Mouse (Mus musculus): ENCODE measurements around the gene Fam43a.

The Fam43a gene

GRCm38 (mm10) chr16:30599491-30600268, at the start of gene Fam43a:
Gene Fam43a, plus strand, starts transcription at chr16:30599723.
- DNase-seq (ENCODE audit: low spot score) = peak; percentile 77

- peak; percentile 73 for DNase-seq (ENCODE audit: low spot score)
Measured at GRCm38 (mm10) chr16:30549966-30550747, 49.4 kb upstream of the Fam43a start.

GRCm38 (mm10) chr16:30550748-30551192, 48.8 kb upstream of the Fam43a start, which contains the start of gene Tmem44:
Gene Tmem44, minus strand, starts transcription at chr16:30550842.
- DNase-seq (ENCODE audit: low spot score) = no peak

GRCm38 (mm10) chr16:30552621-30553338, 46.7 kb upstream of the Fam43a start:
- DNase-seq (ENCODE audit: low spot score) = peak; percentile 63

GRCm38 (mm10) chr16:30554109-30554508, 45.4 kb upstream of the Fam43a start:
- DNase-seq (ENCODE audit: low spot score) = no peak

- no peak for DNase-seq (ENCODE audit: low spot score)
Measured at GRCm38 (mm10) chr16:30559312-30559992, 40.1 kb upstream of the Fam43a start.

- DNase-seq (ENCODE audit: low spot score) = no peak
Measured at GRCm38 (mm10) chr16:30560601-30561000, 38.9 kb upstream of the Fam43a start.

- DNase-seq (ENCODE audit: low spot score) = no peak
Measured at GRCm38 (mm10) chr16:30565631-30566030, 33.9 kb upstream of the Fam43a start.

GRCm38 (mm10) chr16:30570173-30570572, 29.4 kb upstream of the Fam43a start:
- DNase-seq (ENCODE audit: low spot score) = no peak

- DNase-seq (ENCODE audit: low spot score) = no peak
Measured at GRCm38 (mm10) chr16:30571378-30571777, 28.1 kb upstream of the Fam43a start.

- no peak for DNase-seq (ENCODE audit: low spot score)
Measured at GRCm38 (mm10) chr16:30572239-30572638, 27.3 kb upstream of the Fam43a start.

- no peak for DNase-seq (ENCODE audit: low spot score)
Measured at GRCm38 (mm10) chr16:30575815-30576214, 23.7 kb upstream of the Fam43a start.

- DNase-seq (ENCODE audit: low spot score) = no peak
Measured at GRCm38 (mm10) chr16:30576392-30576791, 23.1 kb upstream of the Fam43a start.

GRCm38 (mm10) chr16:30580765-30581164, 18.8 kb upstream of the Fam43a start:
- DNase-seq (ENCODE audit: low spot score) = no peak

GRCm38 (mm10) chr16:30586935-30587493, 12.5 kb upstream of the Fam43a start:
- peak; percentile 57 for DNase-seq (ENCODE audit: low spot score)

GRCm38 (mm10) chr16:30587494-30588327, 11.8 kb upstream of the Fam43a start, which contains the start of gene Lsg1:
Gene Lsg1, minus strand, starts transcription at chr16:30587592.
- peak; percentile 88 for DNase-seq (ENCODE audit: low spot score)

- no peak for DNase-seq (ENCODE audit: low spot score)
Measured at GRCm38 (mm10) chr16:30590264-30591209, 9.0 kb upstream of the Fam43a start.

- no peak for DNase-seq (ENCODE audit: low spot score)
Measured at GRCm38 (mm10) chr16:30591990-30592389, 7.5 kb upstream of the Fam43a start.

GRCm38 (mm10) chr16:30595356-30595755, 4.2 kb upstream of the Fam43a start:
- no peak for DNase-seq (ENCODE audit: low spot score)
